Mouse (Mus musculus): ENCODE results near the gene Gstm2.
A peak's percentile ranks its signal among the peaks of the same experiment; 100 is the strongest.
"Not testable (repeated sequence)": the region's sequence is repeated elsewhere in the genome, so short reads cannot be mapped to it uniquely, and the experiment has no call there.

Gstm2 gene

GRCm38 (mm10) chr3:107986041-107986562 is at the start of gene Gstm2:
TSS of gene Gstm2 (minus strand) at chr3:107986453.
- DNase-seq = no peak

GRCm38 (mm10) chr3:108033156-108033555 is 46.9 kb upstream of the Gstm2 start:
- DNase-seq = no peak

DNA sequence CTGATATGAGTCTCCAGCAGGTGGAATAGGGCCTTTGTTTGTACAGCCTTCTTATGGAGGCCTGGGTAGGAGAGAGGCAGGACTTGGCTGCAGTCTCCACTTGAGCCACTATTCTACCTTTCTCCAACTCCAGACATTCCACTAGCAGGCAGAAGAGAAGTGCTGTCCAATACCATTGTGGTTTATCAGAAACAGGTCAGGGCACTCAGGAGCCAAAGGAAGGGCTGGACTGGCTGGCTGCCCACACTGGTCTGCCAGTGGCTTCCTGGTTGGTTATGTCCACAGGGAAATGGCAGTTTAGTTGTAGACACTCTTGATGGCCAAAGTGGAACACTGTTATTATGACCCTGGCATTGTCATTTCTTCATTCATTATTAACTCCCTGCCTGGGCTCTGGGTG is 45.9 kb upstream of the Gstm2 start:
- no peak for DNase-seq

DNA sequence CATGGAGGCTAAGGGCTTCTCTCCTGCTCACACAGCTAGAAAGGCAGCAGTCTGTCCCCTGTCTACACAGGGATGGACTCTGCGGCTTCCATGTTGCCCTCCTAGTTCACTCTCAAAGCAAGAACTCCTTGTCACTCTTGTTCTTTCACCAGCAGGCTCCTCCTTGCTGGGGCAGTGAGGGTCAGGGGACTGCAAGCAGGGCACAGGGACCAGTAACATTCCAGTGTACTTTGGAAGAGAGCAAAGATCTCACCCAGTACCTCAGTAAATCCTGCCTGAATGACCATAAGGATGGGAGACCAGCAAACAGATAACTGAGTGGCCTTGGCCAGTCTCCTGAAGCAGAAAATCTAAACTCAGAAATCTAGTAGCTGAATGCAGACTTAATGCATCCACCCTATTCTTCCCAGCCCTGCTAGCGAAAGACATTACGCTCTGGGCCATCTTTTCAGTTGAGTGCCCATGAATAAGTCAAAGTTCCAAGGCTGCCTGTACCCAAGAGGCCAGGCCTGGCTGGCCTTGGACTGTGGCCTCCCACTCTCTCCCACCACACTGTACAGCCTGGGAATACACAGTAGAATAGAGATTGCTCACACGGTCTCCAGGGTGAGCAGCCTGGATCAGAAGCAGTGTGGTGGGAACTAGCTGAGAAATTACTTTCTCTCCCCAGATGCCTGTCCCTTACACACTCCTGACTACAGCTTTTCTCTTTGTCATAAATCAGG is 42.5 kb upstream of the Gstm2 start:
- DNase-seq = no peak

GRCm38 (mm10) chr3:108026597-108026996 is 40.3 kb upstream of the Gstm2 start:
- no peak for DNase-seq

DNA sequence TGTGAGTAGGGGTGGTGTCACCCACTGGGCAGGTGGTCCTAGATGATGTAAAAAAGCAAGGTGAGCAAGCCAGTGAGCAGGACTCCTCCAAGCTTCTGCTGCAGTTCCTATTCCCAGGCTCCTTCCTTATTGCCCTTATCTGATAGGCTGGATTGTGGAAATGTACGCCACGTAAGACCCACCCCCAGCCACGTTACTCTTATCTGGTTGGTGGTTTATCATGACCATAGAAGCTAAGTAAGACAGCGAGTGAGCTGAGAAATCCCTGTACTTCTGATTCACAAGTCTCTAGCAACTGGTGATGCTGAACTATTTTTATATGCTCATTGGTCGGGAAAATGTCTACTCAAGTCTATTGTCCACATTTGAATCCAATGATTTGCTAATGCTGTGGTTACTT is 39.8 kb upstream of the Gstm2 start:
- DNase-seq = no peak

GRCm38 (mm10) chr3:108025318-108025717 is 39.1 kb upstream of the Gstm2 start:
- DNase-seq = no peak

DNA sequence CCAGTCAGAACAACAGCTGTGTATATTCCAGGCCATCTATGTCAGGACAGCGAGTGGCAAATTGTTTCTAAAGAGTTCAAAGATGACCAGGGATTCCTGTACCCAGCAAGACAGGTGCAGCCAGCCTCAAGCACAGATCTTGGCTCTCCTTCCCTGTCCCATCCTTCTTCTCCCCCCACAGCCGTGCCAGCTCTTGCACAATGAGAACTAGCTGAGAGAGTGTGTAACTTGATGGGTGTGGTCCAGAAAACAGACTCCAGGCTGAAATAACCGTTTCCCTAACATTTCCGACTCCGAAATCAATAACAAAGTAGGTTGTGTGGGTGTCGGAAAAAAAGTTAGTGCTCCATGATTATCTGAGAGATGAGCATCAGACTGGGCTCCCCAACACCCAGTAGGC is 36.4 kb upstream of the Gstm2 start:
- no peak for DNase-seq

DNA sequence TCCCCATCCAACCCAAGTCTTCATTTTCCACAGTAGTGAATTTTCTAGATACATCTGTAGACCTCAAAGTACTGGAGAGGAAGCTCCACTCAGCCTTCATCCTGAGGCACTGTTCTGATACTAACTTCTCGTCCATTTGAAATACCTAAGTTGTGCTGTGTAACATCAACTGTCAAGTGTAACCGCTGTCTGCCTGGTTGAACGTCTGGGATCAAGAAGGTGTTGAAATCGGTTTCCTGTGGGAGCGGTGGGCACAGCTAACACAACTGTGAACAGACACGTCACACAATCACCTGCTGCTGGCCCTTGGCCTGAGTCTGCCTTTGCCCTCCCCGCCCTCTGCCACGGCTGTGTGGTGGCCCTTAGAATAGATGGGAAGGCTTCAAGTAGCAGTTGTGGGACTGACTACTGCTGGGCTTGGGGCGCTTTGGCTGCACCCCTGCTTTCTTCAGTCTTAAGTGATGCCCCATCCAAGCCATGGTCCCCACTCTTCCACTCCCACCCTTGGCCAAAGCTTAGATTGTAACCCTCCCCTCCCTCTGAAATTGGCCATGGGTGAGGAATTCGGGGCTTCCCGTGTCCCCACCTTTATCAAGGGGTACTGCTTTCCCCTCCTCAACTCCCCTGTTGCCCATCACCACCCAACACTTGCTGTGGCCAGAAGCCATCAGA is 34.2 kb upstream of the Gstm2 start:
- not testable (repeated sequence) for DNase-seq

- not testable (repeated sequence) for DNase-seq
Measured at GRCm38 (mm10) chr3:108019226-108019625, 33.0 kb upstream of the Gstm2 start.

GRCm38 (mm10) chr3:108018190-108018820 is 32.1 kb upstream of the Gstm2 start:
- DNase-seq = peak; percentile 15

DNA sequence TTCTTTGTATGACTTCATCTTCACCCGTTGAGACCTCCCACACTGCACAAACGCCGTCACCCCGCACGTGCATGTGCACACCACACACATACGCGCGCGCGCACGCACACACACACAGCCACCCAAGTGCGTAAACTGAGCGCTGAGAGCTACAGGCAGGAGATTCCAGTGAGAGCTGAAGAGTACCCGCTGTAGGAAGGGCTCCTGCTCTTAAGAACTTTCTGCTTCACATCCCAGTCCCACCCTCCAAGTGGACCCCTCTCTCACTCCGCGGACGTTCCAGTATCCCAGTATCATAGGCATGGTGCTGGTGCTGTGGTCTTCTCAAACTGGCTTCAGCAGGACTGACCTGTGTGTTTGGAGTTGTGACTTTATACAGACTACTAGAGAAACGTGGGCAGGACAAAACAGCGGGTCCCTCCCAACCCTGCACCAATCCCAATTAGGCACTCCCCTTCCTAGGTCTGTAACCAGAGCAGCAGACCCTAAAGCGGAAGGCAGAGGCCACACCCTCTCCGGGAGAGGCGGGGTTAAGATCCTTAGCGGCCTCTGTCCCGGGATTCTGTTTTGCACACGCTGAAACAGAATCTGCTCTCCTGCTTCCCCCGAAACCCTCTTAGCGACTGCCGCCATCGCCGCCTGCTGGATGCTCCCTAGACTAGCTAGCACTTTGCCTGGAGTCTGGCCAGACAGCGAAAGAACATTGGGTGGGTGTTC is 31.4 kb upstream of the Gstm2 start, which contains the start of gene Gstm1:
Gstm1 (minus strand) TSS at position 501 of the 717 bp plus-strand sequence.
- DNase-seq = peak; percentile 88

- not testable (repeated sequence) for DNase-seq
Measured at GRCm38 (mm10) chr3:108016468-108016867, 30.2 kb upstream of the Gstm2 start.

GRCm38 (mm10) chr3:108014974-108015346 is 28.7 kb upstream of the Gstm2 start:
- DNase-seq = no peak

DNA sequence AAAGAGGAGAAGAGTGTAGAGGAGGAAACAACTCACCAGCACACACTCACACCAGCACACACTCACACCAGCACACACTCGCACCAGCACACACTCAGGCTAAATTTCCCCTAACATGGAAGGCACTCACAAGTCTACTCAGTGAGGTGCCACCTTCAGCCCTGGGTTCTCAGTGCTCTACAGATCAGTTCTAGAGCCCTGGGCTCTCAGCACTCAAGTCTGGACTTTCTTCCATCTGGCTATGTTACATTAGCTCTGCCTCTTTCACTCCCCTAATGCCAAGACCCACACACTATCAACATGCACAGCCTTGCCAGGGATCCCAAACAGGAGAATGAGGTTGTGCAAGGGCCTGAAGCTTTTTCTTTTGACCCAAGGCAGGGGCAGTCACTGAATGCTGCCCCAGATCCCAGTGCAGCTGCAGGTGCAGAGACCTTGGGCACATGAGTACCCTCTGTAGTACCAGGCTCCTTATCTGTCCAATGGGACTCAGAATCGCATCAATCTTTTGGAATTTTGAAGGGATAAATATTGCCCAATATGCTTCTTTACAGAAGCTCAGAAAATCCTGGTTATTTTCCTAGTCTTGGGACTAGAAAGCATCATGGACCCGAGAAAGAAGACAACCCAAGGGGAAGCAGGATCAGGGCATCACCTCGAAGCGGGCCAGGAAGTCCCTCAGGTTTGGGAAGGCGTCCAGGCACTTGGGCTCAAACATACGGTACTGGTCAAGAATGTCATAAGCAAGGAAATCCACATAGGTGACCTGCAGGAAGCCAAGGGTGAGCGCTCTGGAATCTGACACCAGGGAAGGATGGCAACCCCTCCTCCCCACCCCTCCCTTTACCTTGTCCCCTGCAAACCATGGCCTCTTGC is 28.1 kb upstream of the Gstm2 start:
- no peak for DNase-seq

DNA sequence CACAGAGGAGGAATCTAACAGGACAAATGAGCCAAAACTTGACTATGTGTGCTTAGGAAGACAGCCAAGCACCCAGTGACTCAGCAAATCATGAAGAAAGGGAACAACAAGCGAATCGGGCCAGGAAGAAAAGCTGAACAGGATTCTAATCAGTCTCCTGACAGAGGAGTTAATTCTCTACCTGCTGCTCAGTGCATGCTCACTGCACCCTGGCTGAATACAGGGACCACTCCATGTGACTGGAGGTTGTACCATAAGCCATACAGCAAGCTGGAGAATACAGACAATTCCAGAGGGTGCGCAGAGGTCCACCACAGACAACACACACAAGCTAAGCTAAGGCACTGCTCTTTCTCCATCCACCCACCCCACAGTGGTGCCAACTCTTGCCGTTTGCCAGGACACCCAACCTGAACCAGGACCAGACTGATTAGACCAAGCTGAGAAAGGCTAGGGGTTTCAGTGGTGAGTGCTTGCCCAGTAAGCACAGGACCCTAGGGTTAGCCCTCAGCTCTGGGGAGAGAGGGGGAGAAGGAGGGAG is 27.1 kb upstream of the Gstm2 start:
- DNase-seq = no peak

- no peak for DNase-seq
Measured at GRCm38 (mm10) chr3:108011558-108011957, 25.3 kb upstream of the Gstm2 start.

GRCm38 (mm10) chr3:108010286-108010685 is 24.0 kb upstream of the Gstm2 start:
- no peak for DNase-seq

GRCm38 (mm10) chr3:108002021-108002420 is 15.8 kb upstream of the Gstm2 start:
- no peak for DNase-seq

- DNase-seq = no peak
Measured at GRCm38 (mm10) chr3:107999491-107999890, 13.2 kb upstream of the Gstm2 start.

GRCm38 (mm10) chr3:107998591-107998990 is 12.3 kb upstream of the Gstm2 start:
- no peak for DNase-seq

DNA sequence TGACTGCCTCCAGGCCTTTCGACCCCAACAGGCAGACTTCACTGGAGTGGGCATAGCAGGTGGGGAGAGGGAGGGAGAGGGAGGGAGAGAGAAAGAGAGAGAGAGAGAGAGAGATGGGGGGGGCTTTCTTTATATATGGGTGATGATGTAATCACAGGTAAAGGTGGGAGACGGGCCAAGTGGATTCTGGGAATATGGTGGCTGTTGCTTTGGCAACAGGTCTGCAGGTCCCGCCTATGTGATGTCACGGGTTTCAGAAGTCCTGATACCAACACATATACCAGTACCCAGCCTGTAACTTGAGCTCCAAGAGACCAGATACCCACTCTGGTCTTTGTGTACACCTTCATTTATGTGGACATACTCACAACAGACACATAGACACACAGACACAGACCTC is 10.3 kb upstream of the Gstm2 start:
- no peak for DNase-seq

Data from cerebellum, adult 9-10 months (tissue).